Mouse (Mus musculus) thymus, adult 2 months (tissue): Measurements from ENCODE around the gene Chchd10.

Experiments used
- CTCF ChIP-seq: fragments of 200-500 bp; IDR thresholded peaks from 2 replicates; pipeline ENCODE4 v1.5.1; 2012; ENCODE audit warnings: mild to moderate bottlenecking, control low read depth, low read length, moderate library complexity, borderline replicate concordance; ENCODE audit not compliant: control insufficient read depth, poor library complexity, insufficient read depth; ENCODE audit errors: extremely low read depth
- POLR2A ChIP-seq: fragments of 200-500 bp; IDR thresholded peaks from 2 replicates; pipeline ENCODE4 v1.6.1; 2012; ENCODE audit warnings: mild to moderate bottlenecking, low read length, control low read depth, moderate library complexity; ENCODE audit not compliant: control insufficient read depth, poor library complexity, insufficient read depth; ENCODE audit errors: extremely low read depth

DNA sequence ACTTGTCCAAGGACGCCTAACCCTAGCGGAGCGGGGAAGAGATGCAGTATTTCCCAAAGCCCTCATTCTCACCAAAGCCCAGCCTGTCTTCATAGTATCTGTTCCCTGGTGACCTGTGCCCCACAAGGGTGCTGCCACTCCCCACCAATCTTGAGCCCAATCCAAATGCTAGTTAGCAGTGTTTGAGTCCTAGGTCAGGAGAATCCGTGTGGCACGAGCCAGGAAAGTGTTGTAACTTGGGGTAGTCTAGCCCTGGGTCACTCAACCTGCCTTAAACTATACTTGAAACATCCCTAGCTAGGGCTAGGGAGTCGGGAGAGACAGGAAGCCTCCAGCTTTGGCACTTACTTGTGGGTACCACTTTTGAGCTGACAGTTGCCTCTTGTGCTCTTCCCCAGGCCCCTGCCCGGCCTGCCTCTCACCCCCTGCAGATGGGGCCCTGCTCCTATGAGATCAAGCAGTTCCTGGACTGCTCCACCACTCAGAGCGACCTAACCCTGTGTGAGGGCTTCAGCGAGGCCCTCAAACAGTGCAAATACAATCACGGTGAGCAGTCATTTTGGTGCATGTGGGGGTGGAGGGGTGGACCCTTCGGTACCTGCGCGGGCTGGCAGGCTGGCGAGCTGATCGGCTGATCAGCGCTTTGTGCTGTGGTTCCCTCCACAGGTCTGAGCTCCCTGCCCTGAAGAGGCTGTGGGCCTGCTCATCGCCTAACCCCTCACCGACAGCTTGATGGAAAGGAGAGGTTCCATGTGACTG lies 4.2 kb downstream of the Chchd10 start:
- TF ChIP-seq CTCF (no peak), POLR2A (no peak)
